12 mouse cellular contexts compared by ENCODE assay signal in genomic region chr19:16198162-16198561, GRCm38 (mm10).
DNase-seq lines count a peak whose midpoint lies in the region; ATAC-seq and TF ChIP-seq lines count a peak whose summit lies in the region.
"Had no signal": no experiment of that assay in that cellular context is flagged by ENCODE, and none has a peak within 500 bp of the region (broad histone marks: within the 10 kb centered on the region; RNA-seq: fewer than 3 reads in every experiment).

No protein-coding gene starts in this region.

- no peak overlapping the region for H3K4me2 ChIP-seq in kidney, embryonic 16.5 days (replicated peaks; ENCODE audit: low read depth, low read length)
- H3K4me2 ChIP-seq in lung, embryonic 14.5 days, result no peak overlapping the region

- no peak overlapping the region for H3K9ac ChIP-seq in kidney, embryonic 16.5 days (replicated peaks; ENCODE audit: low read length)
- no peak overlapping the region for H3K9ac ChIP-seq in lung, embryonic 14.5 days

- WGBS in kidney, embryonic 16.5 days, result 84% methylated on average over 3 of the region's 3 CpGs
- 79% methylated on average over 3 of the region's 3 CpGs for WGBS in lung, embryonic 14.5 days

- peak; percentile 23 to 36 for DNase-seq in cerebellum, postnatal 10 days
- DNase-seq in cerebellum, adult 9-11 months, result no peak
- peak; percentile 17 to 28 for DNase-seq in kidney, adult 8-10 months
- DNase-seq in lung, embryonic 14.5 days, result peak; percentile 34
- no peak for DNase-seq in lung, postnatal 25 days (ENCODE audit: low spot score)
- peak; percentile 29 for DNase-seq in lung, postnatal 14 days
- DNase-seq in T-cell, adult 2 months (ENCODE audit: low spot score), result no peak
- DNase-seq: embryo, embryonic 11 days; gastrocnemius, postnatal 36 days; left cerebral cortex, postnatal 4 days; thymus, postnatal 14 days had no signal

- H3K36me3 ChIP-seq in kidney, embryonic 16.5 days (ENCODE audit: insufficient read depth, low read length), result no peaks in the 10 kb centered on the region
- no peaks in the 10 kb centered on the region for H3K36me3 ChIP-seq in lung, embryonic 14.5 days (ENCODE audit: insufficient read depth)

- H3K4me3 ChIP-seq in kidney, embryonic 16.5 days (ENCODE audit: low read length), result no peak overlapping the region
- no peak overlapping the region for H3K4me3 ChIP-seq in lung, embryonic 14.5 days (ENCODE audit: low read depth, low read length)

- peak; percentile 49 for TF ChIP-seq CTCF in lung, embryonic 14.5 days (IDR thresholded peaks at IDR 0.05; ENCODE audit: low read depth)

- H3K9me3 ChIP-seq in kidney, embryonic 16.5 days (ENCODE audit: low read length), result no peaks in the 10 kb centered on the region
- H3K9me3 ChIP-seq in lung, embryonic 14.5 days (ENCODE audit: low read depth, low read length), result no peaks in the 10 kb centered on the region

- no peak overlapping the region for H3K27ac ChIP-seq in kidney, embryonic 16.5 days (ENCODE audit: low read length)
- H3K27ac ChIP-seq in lung, embryonic 14.5 days (ENCODE audit: low read depth), result no peak overlapping the region

- H3K27me3 ChIP-seq in kidney, embryonic 16.5 days (ENCODE audit: insufficient read depth, low read length), result no peaks in the 10 kb centered on the region
- H3K27me3 ChIP-seq in lung, embryonic 14.5 days (ENCODE audit: insufficient read depth, low read length), result no peaks in the 10 kb centered on the region

- peaks cover 20% of the 10 kb centered on the region for H3K4me1 ChIP-seq in kidney, embryonic 16.5 days (ENCODE audit: insufficient read depth, low read length)
- H3K4me1 ChIP-seq in lung, embryonic 14.5 days (ENCODE audit: insufficient read depth), result no peaks in the 10 kb centered on the region

- no peak for ATAC-seq in kidney, embryonic 16.5 days (ENCODE audit: low FRiP score, low TSS enrichment)
- no peak for ATAC-seq in lung, embryonic 14.5 days (ENCODE audit: insufficient read depth)

Comparison
In these comparisons a context has a peak if more than half of its experiments do, and no peak if none do; other contexts are left out.
1. DNase-seq: peak in cerebellum, postnatal 10 days (2 of 2), kidney, adult 8-10 months (2 of 2), lung, embryonic 14.5 days (single experiment) and lung, postnatal 14 days (single experiment); none in cerebellum, adult 9-11 months (single experiment), lung, postnatal 25 days (single experiment) and T-cell, adult 2 months (single experiment).